Mouse (Mus musculus) CH12.LX (cell line): ENCODE results near the gene Stxbp1. TPM values are rescaled to one million over a fixed set of nuclear protein-coding genes. Genes with fewer than 3 reads are reported as not detected.

Experiments
- DNase-seq: peaks from one replicate; pipeline ENCODE4 v3.0.0-alpha.2; 2013; ENCODE audit errors: extremely low read depth
- H3K27ac ChIP-seq: 2 replicates; pipeline ENCODE4 v1.5.1; 2012; ENCODE audit warnings: low read depth, mild to moderate bottlenecking, control low read depth, moderate library complexity; ENCODE audit not compliant: insufficient read depth
- H3K27me3 ChIP-seq: replicated peaks from 2 replicates; pipeline ENCODE3; 2012; ENCODE audit warnings: inconsistent platforms
- H3K36me3 ChIP-seq, 2 experiments: replicated peaks in 1 of 2; 2 replicates each; pipeline versions ENCODE3 to v1.6.1; 2012; ENCODE audit warnings: inconsistent platforms in 1 of 2, low read length in 1 of 2, mild to moderate bottlenecking in 1 of 2, mixed read lengths in 1 of 2, moderate library complexity in 1 of 2; ENCODE audit not compliant: control insufficient read depth in 1 of 2, insufficient read depth in 1 of 2
- H3K4me1 ChIP-seq, 2 experiments: 2 replicates each; pipeline ENCODE4 v1.6.1; 2012; ENCODE audit warnings: inconsistent platforms in 1 of 2, moderate library complexity in 1 of 2; ENCODE audit not compliant: insufficient read depth in 2 of 2, control insufficient read depth in 1 of 2
- H3K4me2 ChIP-seq: 2 replicates; pipeline ENCODE4 v1.6.1; 2012; ENCODE audit warnings: low read depth, mild to moderate bottlenecking, control low read depth; ENCODE audit not compliant: poor library complexity, insufficient read depth, severe bottlenecking
- H3K4me3 ChIP-seq, 3 experiments: fragments of 150-350 bp in 1 of 3; sonication (generic) in 1 of 3; replicated peaks in 1 of 3; 2 replicates each; pipeline versions ENCODE3 to v1.5.1; 2011 to 2012; ENCODE audit warnings: low read depth in 2 of 3, low read length in 2 of 3, mild to moderate bottlenecking in 2 of 3, moderate library complexity in 2 of 3, control low read depth in 1 of 3, improper control_type of control experiment in 1 of 3, inconsistent platforms in 1 of 3, mixed read lengths in 1 of 3; ENCODE audit not compliant: poor library complexity in 1 of 3
- H3K79me2 ChIP-seq: replicated peaks from 2 replicates; pipeline ENCODE4 v1.6.1; 2012; ENCODE audit warnings: mild to moderate bottlenecking, moderate library complexity; ENCODE audit not compliant: control insufficient read depth, poor library complexity, insufficient read depth, severe bottlenecking; ENCODE audit errors: extremely low read depth
- H3K9ac ChIP-seq: 2 replicates; pipeline ENCODE4 v1.6.1; 2012; ENCODE audit warnings: low read depth, mild to moderate bottlenecking, control low read depth, moderate library complexity; ENCODE audit not compliant: insufficient read depth
- H3K9me3 ChIP-seq: replicated peaks from 2 replicates; pipeline ENCODE3; 2012; ENCODE audit warnings: low read length, inconsistent platforms, mixed read lengths
- BHLHE40 ChIP-seq: IDR thresholded peaks from 2 replicates; pipeline ENCODE4 v1.6.1; 2011; ENCODE audit warnings: mild to moderate bottlenecking, low read depth, low read length, improper control_type of control experiment
- CHD2 ChIP-seq: IDR thresholded peaks from 2 replicates; pipeline ENCODE4 v1.6.1; 2011; ENCODE audit warnings: low read length, improper control_type of control experiment
- E2F4 ChIP-seq: IDR thresholded peaks from 2 replicates; pipeline ENCODE4 v1.6.1; 2011; ENCODE audit warnings: low read depth, low read length, improper control_type of control experiment; ENCODE audit not compliant: insufficient replicate concordance
- ELF1 ChIP-seq: IDR thresholded peaks from 2 replicates; pipeline ENCODE4 v1.6.1; 2014; ENCODE audit warnings: low read depth, mild to moderate bottlenecking, inconsistent platforms, low read length, improper control_type of control experiment
- HCFC1 ChIP-seq: IDR thresholded peaks from 2 replicates; pipeline ENCODE4 v1.6.1; 2012; ENCODE audit warnings: low read depth, mild to moderate bottlenecking, inconsistent platforms, low read length, improper control_type of control experiment
- IRF4 ChIP-seq: IDR thresholded peaks from 2 replicates; pipeline ENCODE4 v1.6.1; 2014; ENCODE audit warnings: low read depth, mild to moderate bottlenecking, inconsistent platforms, low read length, improper control_type of control experiment
- JUND ChIP-seq: conservative IDR thresholded peaks from 2 replicates; pipeline ENCODE4 v1.6.1; 2011; ENCODE audit warnings: low read depth, low read length, improper control_type of control experiment
- MAFK ChIP-seq: IDR thresholded peaks from 2 replicates; pipeline ENCODE4 v1.6.1; 2011; ENCODE audit warnings: low read length, improper control_type of control experiment; ENCODE audit not compliant: insufficient replicate concordance
- MAX ChIP-seq: IDR thresholded peaks from 2 replicates; pipeline ENCODE4 v1.6.1; 2011; ENCODE audit warnings: low read length, improper control_type of control experiment
- MAZ ChIP-seq: IDR thresholded peaks from 2 replicates; pipeline ENCODE4 v1.6.1; 2012; ENCODE audit warnings: low read depth, mild to moderate bottlenecking, inconsistent platforms, low read length, improper control_type of control experiment, moderate library complexity
- MEF2A ChIP-seq: IDR thresholded peaks from 2 replicates; pipeline ENCODE4 v1.6.1; 2014; ENCODE audit warnings: low read depth, mild to moderate bottlenecking, inconsistent platforms, low read length, improper control_type of control experiment, borderline replicate concordance
- MYC ChIP-seq: IDR thresholded peaks from 2 replicates; pipeline ENCODE4 v1.6.1; 2011; ENCODE audit warnings: low read depth, mild to moderate bottlenecking, improper control_type of control experiment, low read length
- NELFE ChIP-seq: IDR thresholded peaks from 2 replicates; pipeline ENCODE4 v1.6.1; 2011; ENCODE audit warnings: low read depth, low read length, improper control_type of control experiment
- NRF1 ChIP-seq: IDR thresholded peaks from 2 replicates; pipeline ENCODE4 v1.6.1; 2014; ENCODE audit warnings: low read depth, mild to moderate bottlenecking, inconsistent platforms, low read length, improper control_type of control experiment, moderate library complexity
- PAX5 ChIP-seq: IDR thresholded peaks from 2 replicates; pipeline ENCODE4 v1.6.1; 2012; ENCODE audit warnings: low read length, inconsistent platforms, mixed read lengths
- POLR2A ChIP-seq: IDR thresholded peaks from 2 replicates; pipeline ENCODE4 v1.6.1; 2011; ENCODE audit warnings: low read depth, mild to moderate bottlenecking, improper control_type of control experiment, low read length
- POLR2AphosphoS2 ChIP-seq: IDR thresholded peaks from 2 replicates; pipeline ENCODE4 v1.6.1; 2011; ENCODE audit warnings: low read depth, low read length, improper control_type of control experiment
- RCOR1 ChIP-seq: conservative IDR thresholded peaks from 2 replicates; pipeline ENCODE4 v1.6.1; 2012; ENCODE audit warnings: low read depth, mild to moderate bottlenecking, inconsistent platforms, low read length, improper control_type of control experiment
- SIN3A ChIP-seq: IDR thresholded peaks from 2 replicates; pipeline ENCODE4 v1.6.1; 2012; ENCODE audit warnings: low read length, improper control_type of control experiment, inconsistent platforms
- TBP ChIP-seq: conservative IDR thresholded peaks from 2 replicates; pipeline ENCODE4 v1.6.1; 2011; ENCODE audit warnings: low read depth, low read length, improper control_type of control experiment
- TCF12 ChIP-seq: IDR thresholded peaks from 2 replicates; pipeline ENCODE4 v1.6.1; 2014; ENCODE audit warnings: low read depth, mild to moderate bottlenecking, inconsistent platforms, low read length, improper control_type of control experiment
- USF1 ChIP-seq: IDR thresholded peaks from 2 replicates; pipeline ENCODE4 v1.6.1; 2014; ENCODE audit warnings: low read depth, mild to moderate bottlenecking, inconsistent platforms, low read length, improper control_type of control experiment
- USF2 ChIP-seq: conservative IDR thresholded peaks from 2 replicates; pipeline ENCODE4 v1.6.1; 2011; ENCODE audit warnings: low read depth, low read length, improper control_type of control experiment
- ZKSCAN1 ChIP-seq: IDR thresholded peaks from 2 replicates; pipeline ENCODE4 v1.6.1; 2012; ENCODE audit warnings: low read depth, inconsistent platforms, low read length, improper control_type of control experiment, borderline replicate concordance
- ZMIZ1 ChIP-seq: IDR thresholded peaks from 2 replicates; pipeline ENCODE4 v1.6.1; 2012; ENCODE audit warnings: low read depth, mild to moderate bottlenecking, inconsistent platforms, low read length, improper control_type of control experiment
- ZNF384 ChIP-seq: IDR thresholded peaks from 2 replicates; pipeline ENCODE4 v1.6.1; 2012; ENCODE audit warnings: low read depth, low read length, improper control_type of control experiment, inconsistent platforms
- dilution Hi-C: fragments of 300-500 bp; cut with MboI; formaldehyde crosslinking; loops from 2 replicates; pipeline ENCODE4 v1.14.3; 2020; ENCODE audit warnings: low sequenced_read_pairs; ENCODE audit not compliant: extremely low pct_unique_long_range_greater_than_20kb, extremely low pct_ligation_motif_present
- in situ Hi-C: fragments of 300-500 bp; cut with MboI; formaldehyde crosslinking; loops from 3 replicates; pipeline ENCODE4 v1.14.3; 2019; ENCODE audit warnings: low sequenced_read_pairs, low pct_ligation_motif_present, low pct_unique_long_range_greater_than_20kb, mixed read lengths
- polyA plus RNA-seq: library from polyadenylated mRNA; unstranded; fragments of >175 nt; gene quantifications from 2 replicates; pipeline ENCODE4 v1.2.1, GENCODE M21; 2012; ENCODE audit warnings: low read depth; ENCODE audit not compliant: insufficient read length
- total RNA-seq, 2 experiments: library from RNA; depleted of rRNA; stranded (reverse); fragments of 300-350 nt in 1 of 2; fragments of >200 nt in 1 of 2; gene quantifications; 2 replicates each; pipeline ENCODE4 v1.2.3; 2012 to 2014

The Stxbp1 gene
- total and polyA plus RNA-seq, 3 experiments = 1.5 to 8.3 (median 2.5) TPM

DNA sequence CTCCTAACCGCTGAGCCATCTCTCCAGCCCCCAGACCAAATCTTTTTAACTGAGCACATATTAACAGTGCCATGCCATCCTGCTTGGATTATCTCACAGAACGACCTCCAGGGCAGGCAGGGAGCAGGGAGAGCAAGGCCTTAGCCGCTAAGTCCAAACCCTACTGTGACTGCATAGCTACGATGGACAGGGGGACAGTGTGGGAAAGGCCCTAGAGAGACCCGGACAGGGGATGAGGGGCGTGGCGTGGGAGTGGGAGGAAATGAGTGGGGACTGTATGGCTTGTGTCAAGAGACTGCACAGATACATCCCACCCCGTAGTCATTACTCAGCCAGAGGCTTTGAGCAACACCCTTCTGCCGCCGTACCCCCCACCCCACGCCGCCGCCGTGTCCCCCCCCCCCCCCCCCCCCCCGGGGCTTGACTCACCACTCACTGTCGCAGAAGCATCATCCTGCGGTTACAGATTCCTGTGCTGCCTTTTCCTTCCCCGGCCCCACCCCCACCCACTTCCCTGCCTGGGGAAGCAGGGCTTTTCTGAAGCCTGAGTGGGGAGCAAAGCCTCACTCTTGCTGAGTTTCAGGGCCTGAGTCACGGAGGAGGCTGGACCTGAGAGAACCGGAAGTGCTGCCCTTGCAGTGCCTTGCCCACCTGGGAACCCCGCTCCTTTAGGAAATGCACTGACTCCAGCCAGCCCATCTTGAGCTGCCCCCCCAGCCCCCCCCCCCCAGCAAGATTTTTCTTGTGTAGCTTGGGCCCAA is 35.4 kb upstream of the Stxbp1 start:
- Histone ChIP-seq H3K4me1 (peaks cover 7 to 34% of the 10 kb centered on the region in 2 experiments), H3K36me3 (peaks cover 0 to 10% of the 10 kb centered on the region in 2 experiments), H3K27me3 (peaks cover 2% of the 10 kb centered on the region), H3K79me2 (no peaks in the 10 kb centered on the region), H3K9ac (peak overlapping the region; percentile 68), H3K27ac (peak overlapping the region; percentile 25; the same call in 1 of the 2 replicates), H3K4me3 (peak overlapping the region; percentile 55 to 72 (median 61)), H3K4me2 (peak overlapping the region; percentile 76), H3K9me3 (no peaks in the 10 kb centered on the region)
- dilution Hi-C loops = no loop called here
- in situ Hi-C loops = no loop called here
- peak; percentile 27 for DNase-seq
- TF ChIP-seq TBP (no peak), ZMIZ1 (no peak), ZKSCAN1 (no peak), NELFE (no peak), JUND (no peak), E2F4 (no peak), BHLHE40 (0 out of 2 replicates have a peak, but pooled peaks have one; percentile 10), MAFK (no peak), POLR2AphosphoS2 (no peak), SIN3A (no peak; the same call in 1 of the 2 replicates), TCF12 (0 out of 2 replicates have a peak, but pooled peaks have one; percentile 22), PAX5 (no peak), MYC (no peak), POLR2A (peak; percentile 54; the same call in 1 of the 2 replicates), IRF4 (peak; percentile 21; the same call in 1 of the 2 replicates), HCFC1 (no peak), RCOR1 (no peak), ELF1 (peak; percentile 80), CHD2 (0 out of 2 replicates have a peak, but pooled peaks have one; percentile 32)

DNA sequence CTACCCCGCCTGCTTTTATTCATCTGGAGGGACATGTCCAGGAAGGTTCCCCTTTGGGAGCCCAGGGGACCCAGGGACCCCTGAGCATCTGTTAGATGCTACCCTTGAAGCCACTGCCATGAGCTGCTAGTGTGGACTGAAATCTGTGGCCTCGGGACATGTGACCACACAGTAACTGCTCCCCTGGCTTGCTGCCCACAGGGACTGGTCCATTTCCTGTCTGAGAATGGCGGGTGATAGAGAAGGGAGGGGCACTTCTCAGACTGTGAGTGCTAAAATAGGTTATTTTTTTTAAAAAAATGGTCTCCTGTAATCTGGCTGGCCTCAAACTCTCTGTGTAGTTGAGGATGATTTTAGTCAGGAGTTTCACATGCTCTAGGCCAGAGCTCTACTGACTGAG is 34.7 kb upstream of the Stxbp1 start:
- Histone ChIP-seq H3K79me2 (no peaks in the 10 kb centered on the region), H3K36me3 (peaks cover 0 to 17% of the 10 kb centered on the region in 2 experiments), H3K9me3 (no peaks in the 10 kb centered on the region), H3K4me1 (peaks cover 7 to 34% of the 10 kb centered on the region in 2 experiments), H3K4me3 (peak overlapping the region in 1 of 3 experiments; percentile 55), H3K4me2 (peak overlapping the region; percentile 76), H3K9ac (peak overlapping the region; percentile 68), H3K27me3 (no peaks in the 10 kb centered on the region), H3K27ac (no peak overlapping the region)
- TF ChIP-seq RCOR1 = no peak
- TF ChIP-seq USF1 = peak; percentile 66
- TF ChIP-seq MAX = peak; percentile 58; the same call in 1 of the 2 replicates
- TF ChIP-seq MEF2A = no peak
- TF ChIP-seq POLR2A = 0 out of 2 replicates have a peak, but pooled peaks have one; percentile 21
- no peak for TF ChIP-seq NRF1
- peak; percentile 58; the same call in 1 of the 2 replicates for TF ChIP-seq USF2
- peak; percentile 85 for TF ChIP-seq ZNF384
- peak; percentile 58; the same call in 1 of the 2 replicates for TF ChIP-seq MAZ
- no peak for TF ChIP-seq CHD2
- 0 out of 2 replicates have a peak, but pooled peaks have one; percentile 11 for TF ChIP-seq TBP
- DNase-seq = peak; percentile 42
- dilution Hi-C loops (no loop called here), in situ Hi-C loops (no loop called here)
